Mouse (Mus musculus) naive thymus-derived CD4-positive, alpha-beta T cell, adult 2 months (primary cell): ENCODE results near the gene Trpm8.

Source experiments
- DNase-seq: peaks from one replicate; pipeline ENCODE4 v3.0.0-alpha.2; 2011; ENCODE audit warnings: low read depth

Trpm8 gene

DNA sequence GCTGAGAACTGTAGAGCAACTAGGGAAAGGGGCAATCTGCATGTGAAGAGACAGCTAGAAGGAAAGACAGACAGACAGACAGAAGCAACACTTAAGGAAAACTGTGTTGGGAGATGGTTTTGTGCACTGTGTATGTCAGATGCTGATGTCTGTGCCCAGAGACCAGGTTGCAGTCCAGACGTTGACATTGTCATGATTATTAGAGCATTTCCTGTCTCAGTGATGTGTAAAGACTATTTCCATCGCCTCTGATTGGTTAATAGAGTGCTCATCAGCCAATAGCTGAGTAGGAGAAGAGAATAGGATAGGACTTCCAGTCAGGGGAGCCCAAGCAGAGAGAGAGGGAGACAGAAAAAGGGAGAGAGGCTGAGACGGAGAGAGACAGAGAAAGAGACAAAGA is 155.1 kb downstream of the Trpm8 start:
- no peak for DNase-seq

DNA sequence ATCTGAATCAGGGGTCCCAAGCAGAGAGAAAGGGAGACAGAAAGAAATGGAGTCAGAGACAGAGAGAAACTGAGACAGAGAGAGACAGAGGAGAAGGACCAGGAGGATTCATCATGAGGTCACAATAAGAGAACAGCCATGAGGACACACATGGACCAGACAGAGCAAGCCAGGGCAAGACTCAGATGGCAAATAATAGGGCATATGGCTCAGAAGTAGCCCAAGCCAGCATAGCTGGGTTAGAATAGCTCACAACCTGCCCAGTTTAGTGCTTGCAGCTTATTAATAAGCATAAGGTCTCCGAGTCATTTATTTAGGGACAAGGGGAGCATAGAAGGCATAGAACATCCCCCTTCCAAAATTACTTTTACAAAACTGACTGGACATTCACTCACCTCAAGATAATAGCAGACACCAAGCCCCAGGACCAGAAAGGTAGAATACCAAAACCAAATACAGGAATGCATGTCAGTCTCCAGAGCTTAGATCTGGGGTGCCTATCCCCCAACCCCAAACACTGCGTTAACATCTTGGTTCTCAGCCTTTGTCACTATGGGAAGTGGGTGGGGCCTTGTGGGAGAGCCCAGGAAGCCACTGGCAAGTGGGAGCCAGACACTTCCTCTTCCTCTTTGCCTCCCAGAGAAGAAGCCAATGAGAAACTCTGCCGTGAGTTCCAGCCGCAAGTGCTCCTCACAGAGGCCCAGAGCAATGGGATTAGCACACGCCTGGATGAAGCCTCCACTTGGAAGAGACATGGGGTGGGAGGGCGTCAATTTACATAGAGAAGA is 155.8 kb downstream of the Trpm8 start:
- DNase-seq: no peak

DNA sequence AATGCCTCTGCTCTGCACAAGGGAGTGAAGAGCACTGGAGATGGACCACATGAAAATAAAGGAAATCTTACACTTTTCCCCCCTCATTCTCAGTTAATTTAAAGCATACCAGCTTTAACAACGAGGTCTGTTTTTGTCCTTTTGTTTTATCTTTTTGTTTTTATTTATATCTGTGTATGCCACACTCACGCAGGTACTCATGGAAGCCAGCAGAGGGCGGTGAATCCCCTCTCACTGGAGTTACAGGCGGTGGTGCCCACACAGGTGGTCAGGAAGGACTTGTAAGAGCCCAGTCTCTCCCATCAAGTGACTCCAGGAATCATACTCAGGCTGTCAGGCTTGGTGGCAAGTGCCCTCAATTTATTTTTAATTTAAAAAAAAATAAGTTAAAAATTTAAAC is 156.6 kb downstream of the Trpm8 start:
- no peak for DNase-seq

DNA sequence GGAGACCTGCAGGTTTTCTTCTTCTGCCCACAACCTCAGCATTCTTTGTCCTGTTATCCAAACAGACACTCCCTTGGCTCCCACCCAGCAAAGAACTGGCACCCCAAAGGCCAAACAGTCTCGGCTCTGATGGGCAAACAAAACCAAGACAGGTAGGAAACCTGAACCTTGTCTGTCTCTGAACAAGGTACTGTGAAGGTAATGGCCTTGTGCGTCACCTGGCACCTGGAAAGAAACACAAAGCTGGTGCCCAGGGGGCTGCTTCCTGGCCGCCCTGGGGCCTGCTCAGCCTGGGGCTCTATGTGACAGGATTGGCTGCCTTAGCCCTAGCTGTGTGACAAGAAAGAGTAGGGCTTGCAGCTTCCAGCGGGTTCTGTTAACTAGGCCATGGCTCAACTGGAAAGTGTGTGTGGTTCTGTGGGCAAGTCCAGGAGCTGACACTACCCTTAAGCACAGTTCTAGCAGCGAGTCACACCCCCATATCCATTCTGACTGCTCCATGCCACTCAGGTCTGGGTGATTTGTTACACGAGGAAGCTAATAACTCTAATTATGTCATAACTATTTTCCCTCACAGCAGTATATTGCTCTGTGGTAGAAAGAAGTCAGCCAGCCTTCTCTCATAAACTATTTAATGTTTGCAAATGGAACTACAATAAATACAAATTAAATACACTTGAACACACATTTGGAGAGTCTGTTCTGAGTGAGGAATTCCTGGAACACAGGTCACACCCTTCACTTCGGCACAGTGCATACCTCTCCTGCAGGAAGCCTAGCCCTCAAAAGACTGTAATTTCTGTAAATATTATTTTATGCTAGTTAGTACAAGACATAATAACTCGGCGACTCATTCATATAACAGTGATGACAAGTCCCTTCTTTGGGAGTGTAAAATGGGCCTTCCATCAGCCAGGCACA is 160.0 kb downstream of the Trpm8 start:
- DNase-seq: no peak
